Mouse (Mus musculus): Measurements from ENCODE around the gene Itpr1.

Gene Itpr1

GRCm38 (mm10) chr6:108482464-108482863 is 269.6 kb downstream of the Itpr1 start:
- no peak for DNase-seq

- DNase-seq, result no peak
These were observed 273.5 kb downstream of the Itpr1 start for GRCm38 (mm10) chr6:108486212-108486992.

GRCm38 (mm10) chr6:108487300-108487835 is 274.5 kb downstream of the Itpr1 start:
- peak; percentile 31 for DNase-seq

GRCm38 (mm10) chr6:108488250-108488649 is 275.4 kb downstream of the Itpr1 start:
- DNase-seq, result no peak

- DNase-seq, result no peak
These were observed 279.1 kb downstream of the Itpr1 start for GRCm38 (mm10) chr6:108491969-108492368.

GRCm38 (mm10) chr6:108493753-108494152 is 280.9 kb downstream of the Itpr1 start:
- no peak for DNase-seq

GRCm38 (mm10) chr6:108494185-108494804 is 281.4 kb downstream of the Itpr1 start:
- DNase-seq, result no peak

GRCm38 (mm10) chr6:108494994-108495393 is 282.1 kb downstream of the Itpr1 start:
- no peak for DNase-seq

- no peak for DNase-seq
These were observed 285.2 kb downstream of the Itpr1 start for GRCm38 (mm10) chr6:108498070-108498469.

GRCm38 (mm10) chr6:108503651-108504050 is 290.8 kb downstream of the Itpr1 start:
- no peak for DNase-seq

GRCm38 (mm10) chr6:108504717-108505116 is 291.8 kb downstream of the Itpr1 start:
- no peak for DNase-seq

- no peak for DNase-seq
These were observed 293.3 kb downstream of the Itpr1 start for GRCm38 (mm10) chr6:108506161-108506560.

GRCm38 (mm10) chr6:108507337-108507736 is 294.4 kb downstream of the Itpr1 start:
- DNase-seq, result no peak

- DNase-seq, result no peak
These were observed 296.4 kb downstream of the Itpr1 start for GRCm38 (mm10) chr6:108509320-108509719.

- no peak for DNase-seq
These were observed 297.2 kb downstream of the Itpr1 start for GRCm38 (mm10) chr6:108510101-108510500.

GRCm38 (mm10) chr6:108512097-108512496 is 299.2 kb downstream of the Itpr1 start:
- no peak for DNase-seq

GRCm38 (mm10) chr6:108512994-108513393 is 300.1 kb downstream of the Itpr1 start:
- DNase-seq, result no peak

GRCm38 (mm10) chr6:108516248-108516647 is 303.4 kb downstream of the Itpr1 start:
- no peak for DNase-seq

GRCm38 (mm10) chr6:108517241-108517981 is 304.5 kb downstream of the Itpr1 start:
- no peak for DNase-seq

- DNase-seq, result no peak
These were observed 305.1 kb downstream of the Itpr1 start for GRCm38 (mm10) chr6:108517986-108518385.

GRCm38 (mm10) chr6:108518552-108518951 is 305.7 kb downstream of the Itpr1 start:
- no peak for DNase-seq

- DNase-seq, result no peak
These were observed 306.4 kb downstream of the Itpr1 start for GRCm38 (mm10) chr6:108519327-108519726.

GRCm38 (mm10) chr6:108523956-108524616 is 311.2 kb downstream of the Itpr1 start:
- DNase-seq, result no peak
